Mouse (Mus musculus): ENCODE results near the gene Ran.

GRCm38 (mm10) chr5:129007105-129007957 is 12.5 kb upstream of the Ran start:
- TF ChIP-seq CTCF (IDR thresholded peaks at IDR 0.05; ENCODE audit: borderline replicate concordance, extremely low read depth, insufficient read depth, insufficient read length), result no peak
- TF ChIP-seq POLR2A (IDR thresholded peaks at IDR 0.05; ENCODE audit: borderline replicate concordance, extremely low read depth, insufficient read depth, insufficient read length, poor library complexity, severe bottlenecking), result no peak
